Mouse (Mus musculus) liver, embryonic 15.5 days (tissue): ENCODE data around the gene Opn1sw. TPM values are rescaled to one million over a fixed set of nuclear protein-coding genes. Genes with fewer than 3 reads are reported as not detected.

Experiments
- ATAC-seq: fragments of 200-750 bp; cut with Nextera tagmentation; 2 replicates; pipeline ENCODE4 v1.8.0; 2017; ENCODE audit warnings: moderate number of reproducible peaks, mild to moderate bottlenecking, moderate library complexity; ENCODE audit not compliant: insufficient read depth
- H3K27ac ChIP-seq: fragments of 300-500 bp; sonication (generic); replicated peaks from 2 replicates; pipeline ENCODE4 v1.5.1; 2015; ENCODE audit warnings: mild to moderate bottlenecking, inconsistent platforms
- H3K27me3 ChIP-seq: fragments of 300-500 bp; sonication (generic); 2 replicates; pipeline ENCODE4 v1.6.1; 2015; ENCODE audit warnings: mild to moderate bottlenecking, inconsistent platforms
- H3K36me3 ChIP-seq: fragments of 300-500 bp; sonication (generic); replicated peaks from 2 replicates; pipeline ENCODE4 v1.6.1; 2015; ENCODE audit warnings: moderate library complexity, mild to moderate bottlenecking, inconsistent platforms
- H3K4me1 ChIP-seq: fragments of 300-500 bp; sonication (generic); replicated peaks from 2 replicates; pipeline ENCODE4 v1.6.1; 2015; ENCODE audit warnings: inconsistent platforms
- H3K4me2 ChIP-seq: fragments of 300-500 bp; sonication (generic); 2 replicates; pipeline ENCODE4 v1.6.1; 2015; ENCODE audit warnings: moderate library complexity, mild to moderate bottlenecking, inconsistent platforms
- H3K4me3 ChIP-seq: fragments of 300-500 bp; sonication (generic); replicated peaks from 2 replicates; pipeline ENCODE4 v1.5.1; 2015; ENCODE audit warnings: mild to moderate bottlenecking, inconsistent platforms
- H3K9ac ChIP-seq: fragments of 300-500 bp; sonication (generic); 2 replicates; pipeline ENCODE4 v1.6.1; 2015; ENCODE audit warnings: moderate library complexity, mild to moderate bottlenecking, inconsistent platforms
- H3K9me3 ChIP-seq: fragments of 300-500 bp; sonication (generic); replicated peaks from 2 replicates; pipeline ENCODE4 v1.6.1; 2016; ENCODE audit warnings: inconsistent platforms
- WGBS: fragments of 180-500 bp; shearing (Covaris S2); methylation state at CpG from one replicate; pipeline ENCODE4 v1.1.7; 2015; ENCODE audit warnings: mixed read lengths; ENCODE audit not compliant: insufficient replicate concordance; 5-methylcytosine and 5-hydroxymethylcytosine counted together
- polyA plus RNA-seq: library from polyadenylated mRNA; unstranded; fragments of >200 nt; fragmentation: Nextera tagmentation; extraction: Ambion mirVana; gene quantifications from 2 replicates; pipeline ENCODE4 v1.2.1, GENCODE M21; 2015

Gene Opn1sw
- polyA plus RNA-seq, 1 experiment from 2014 or later = 0.03 TPM

DNA sequence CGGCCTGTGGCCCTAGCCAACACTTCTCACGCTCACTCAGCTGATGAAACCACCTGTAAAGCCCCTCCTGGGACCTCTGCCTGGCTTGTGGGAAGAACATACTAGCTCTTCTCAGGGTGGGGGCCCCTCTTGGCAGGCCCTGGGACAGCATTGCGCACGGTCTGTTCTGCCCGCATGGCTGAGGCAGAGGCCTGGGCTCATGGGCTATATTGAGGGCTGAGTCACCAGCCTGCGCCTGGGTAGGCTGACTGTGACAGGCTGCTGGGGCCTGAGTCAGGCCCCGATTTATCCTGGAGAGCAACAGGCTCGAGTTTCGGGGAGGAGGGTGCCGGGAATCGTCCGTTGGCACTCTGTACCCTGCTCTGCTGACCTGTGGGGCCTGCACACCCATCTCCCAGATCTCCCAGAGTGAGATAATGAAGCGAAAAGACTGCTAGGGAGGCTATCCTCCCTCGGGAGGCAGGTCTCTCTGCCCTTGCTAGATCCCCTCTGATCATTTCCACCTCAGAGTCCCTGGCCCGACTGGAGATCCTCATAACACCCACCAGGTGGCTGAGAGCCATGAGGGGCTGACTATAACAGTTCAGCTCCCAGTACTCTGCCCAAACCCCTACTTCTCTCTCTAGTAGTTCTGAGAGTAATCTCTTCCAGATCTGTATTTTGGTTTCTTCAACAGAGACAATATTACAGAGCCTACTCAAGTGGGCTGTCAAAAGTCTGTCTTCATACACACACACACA, 42.6 kb upstream of the Opn1sw start:
- WGBS = 49% methylated on average over 15 of the region's 15 CpGs
- Histone ChIP-seq H3K36me3 (no peaks in the 10 kb centered on the region), H3K4me1 (peaks cover 7% of the 10 kb centered on the region; the same call in 1 of the 2 replicates), H3K9ac (no peak overlapping the region), H3K27ac (no peak overlapping the region), H3K4me3 (no peak overlapping the region), H3K27me3 (peaks cover 63% of the 10 kb centered on the region), H3K4me2 (no peak overlapping the region), H3K9me3 (no peaks in the 10 kb centered on the region)
- ATAC-seq = no peak

GRCm38 (mm10) chr6:29428171-29428570, 39.9 kb upstream of the Opn1sw start:
- ATAC-seq = no peak
- 47% methylated on average over 4 of the region's 4 CpGs for WGBS
- 0 out of 2 replicates have a peak, but pooled peaks cover 4% of the 10 kb centered on the region for H3K4me1 ChIP-seq

DNA sequence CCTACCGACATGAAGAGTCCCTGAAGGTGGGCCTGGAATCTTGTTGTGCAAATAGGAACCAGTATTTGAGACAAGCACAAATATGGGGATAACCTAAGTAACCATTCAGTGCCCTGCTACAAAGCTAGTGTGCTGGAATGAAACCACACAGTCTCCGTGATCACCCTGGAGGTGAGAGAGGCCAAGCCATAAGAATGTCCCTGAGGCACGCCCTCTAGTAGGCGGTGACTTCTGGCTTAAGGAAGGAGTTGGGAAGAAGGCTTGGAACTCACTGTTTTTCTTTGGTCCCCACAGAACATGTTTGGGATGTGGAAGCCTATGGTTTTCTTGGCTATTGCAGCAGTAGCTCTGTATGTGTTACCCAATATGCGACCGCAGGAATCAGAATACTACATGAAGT, 38.1 kb upstream of the Opn1sw start:
- no peak for ATAC-seq
- H3K27ac ChIP-seq = no peak overlapping the region
- 64% methylated on average over 6 of the region's 6 CpGs for WGBS
- H3K4me1 ChIP-seq = no peaks in the 10 kb centered on the region
- H3K4me3 ChIP-seq = no peak overlapping the region
- peaks cover 18% of the 10 kb centered on the region for H3K27me3 ChIP-seq
- H3K9ac ChIP-seq = no peak overlapping the region
- no peak overlapping the region for H3K4me2 ChIP-seq
- H3K36me3 ChIP-seq = no peaks in the 10 kb centered on the region
- H3K9me3 ChIP-seq = no peaks in the 10 kb centered on the region

More at GRCm38 (mm10) chr6:29428171-29428570, 39.9 kb upstream of the Opn1sw start:
- Histone ChIP-seq H3K9me3 (no peaks in the 10 kb centered on the region), H3K36me3 (no peaks in the 10 kb centered on the region), H3K4me3 (no peak overlapping the region), H3K9ac (no peak overlapping the region), H3K27me3 (peaks cover 36% of the 10 kb centered on the region), H3K27ac (no peak overlapping the region), H3K4me2 (no peak overlapping the region)

DNA sequence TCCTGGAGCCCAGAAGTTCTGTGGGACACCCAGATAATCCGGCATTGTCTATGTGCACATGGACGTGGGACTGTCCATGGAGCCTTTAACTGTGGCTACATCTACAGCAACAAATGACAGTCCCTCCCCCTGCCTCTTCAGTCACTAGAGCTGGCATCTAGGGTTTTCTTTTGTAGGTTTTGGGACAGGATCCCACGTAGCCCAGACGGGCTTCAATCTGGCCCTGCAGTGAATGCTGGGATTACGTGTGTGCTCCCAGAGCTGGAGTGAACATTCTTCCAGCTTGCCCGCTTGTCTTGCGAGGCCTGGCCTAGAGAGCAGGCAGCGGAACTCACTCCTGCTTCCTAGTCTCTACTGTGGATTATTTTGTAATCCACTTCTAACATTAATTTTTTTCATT, 36.9 kb upstream of the Opn1sw start:
- Histone ChIP-seq H3K27ac (no peak overlapping the region), H3K9me3 (no peaks in the 10 kb centered on the region), H3K27me3 (peaks cover 9% of the 10 kb centered on the region), H3K4me1 (no peaks in the 10 kb centered on the region), H3K4me3 (no peak overlapping the region), H3K36me3 (no peaks in the 10 kb centered on the region), H3K9ac (no peak overlapping the region), H3K4me2 (no peak overlapping the region)
- ATAC-seq = no peak
- 70% methylated on average over 8 of the region's 8 CpGs for WGBS

- no peak overlapping the region for H3K4me2 ChIP-seq
- H3K27me3 ChIP-seq = peaks cover 9% of the 10 kb centered on the region
- no peak for ATAC-seq
- no peak overlapping the region for H3K4me3 ChIP-seq
- H3K36me3 ChIP-seq = no peaks in the 10 kb centered on the region
- no peaks in the 10 kb centered on the region for H3K9me3 ChIP-seq
- H3K27ac ChIP-seq = no peak overlapping the region
- no peaks in the 10 kb centered on the region for H3K4me1 ChIP-seq
- WGBS = 24% methylated on average over 2 of the region's 2 CpGs
- no peak overlapping the region for H3K9ac ChIP-seq
Observed at GRCm38 (mm10) chr6:29420596-29420995, 32.3 kb upstream of the Opn1sw start.

GRCm38 (mm10) chr6:29415446-29415845, 27.2 kb upstream of the Opn1sw start:
- no peaks in the 10 kb centered on the region for H3K4me1 ChIP-seq
- H3K9ac ChIP-seq = no peak overlapping the region
- no peak overlapping the region for H3K4me2 ChIP-seq
- no peak for ATAC-seq
- H3K36me3 ChIP-seq = no peaks in the 10 kb centered on the region
- WGBS = 51% methylated on average over 9 of the region's 9 CpGs
- H3K27ac ChIP-seq = no peak overlapping the region
- peaks cover 13% of the 10 kb centered on the region for H3K27me3 ChIP-seq
- H3K4me3 ChIP-seq = no peak overlapping the region
- H3K9me3 ChIP-seq = no peaks in the 10 kb centered on the region

GRCm38 (mm10) chr6:29406412-29406811, 18.1 kb upstream of the Opn1sw start:
- Histone ChIP-seq H3K4me1 (no peaks in the 10 kb centered on the region), H3K9me3 (no peaks in the 10 kb centered on the region), H3K4me2 (no peak overlapping the region), H3K27ac (no peak overlapping the region), H3K9ac (no peak overlapping the region), H3K36me3 (no peaks in the 10 kb centered on the region), H3K4me3 (no peak overlapping the region), H3K27me3 (peaks cover 32% of the 10 kb centered on the region)
- 63% methylated on average over 6 of the region's 6 CpGs for WGBS
- ATAC-seq = no peak

- no peak for ATAC-seq
Observed at GRCm38 (mm10) chr6:29402693-29403342, 14.6 kb upstream of the Opn1sw start.

DNA sequence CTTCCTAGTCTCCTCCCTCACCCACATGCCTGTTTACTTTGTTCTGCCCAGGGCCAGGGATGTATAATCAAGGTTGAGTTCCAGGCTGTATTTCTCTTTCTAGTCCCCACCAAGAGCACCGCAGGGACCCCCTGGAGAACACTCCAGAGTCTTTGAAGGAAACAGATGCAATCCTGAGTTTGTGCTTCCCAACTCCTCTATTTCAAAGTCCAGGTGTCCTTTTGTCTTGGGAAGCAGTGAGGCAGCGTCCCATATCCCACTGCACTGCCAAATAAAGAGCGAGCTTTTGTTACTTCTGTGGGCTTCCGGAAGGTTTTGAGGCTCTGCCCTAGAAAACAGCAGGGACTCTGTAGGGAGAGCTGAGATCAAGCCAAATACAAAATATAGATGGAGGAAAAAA, 11.6 kb upstream of the Opn1sw start:
- WGBS = 64% methylated on average over 4 of the region's 4 CpGs
- Histone ChIP-seq H3K36me3 (no peaks in the 10 kb centered on the region), H3K27me3 (peaks cover 96% of the 10 kb centered on the region), H3K27ac (no peak overlapping the region), H3K9ac (no peak overlapping the region), H3K4me2 (no peak overlapping the region), H3K4me3 (no peak overlapping the region), H3K4me1 (peaks cover 7% of the 10 kb centered on the region; the same call in 1 of the 2 replicates), H3K9me3 (no peaks in the 10 kb centered on the region)
- no peak for ATAC-seq

More at GRCm38 (mm10) chr6:29402693-29403342, 14.6 kb upstream of the Opn1sw start:
- Histone ChIP-seq H3K4me3 (no peak overlapping the region), H3K27me3 (peaks cover 67% of the 10 kb centered on the region), H3K36me3 (no peaks in the 10 kb centered on the region), H3K9me3 (no peaks in the 10 kb centered on the region), H3K4me2 (peak overlapping the region; percentile 29; the same call in 1 of the 2 replicates), H3K4me1 (no peaks in the 10 kb centered on the region), H3K9ac (no peak overlapping the region), H3K27ac (no peak overlapping the region)
- 9% methylated on average over 32 of the region's 34 CpGs for WGBS

GRCm38 (mm10) chr6:29397575-29397974, 9.3 kb upstream of the Opn1sw start:
- Histone ChIP-seq H3K4me3 (no peak overlapping the region), H3K9ac (no peak overlapping the region), H3K36me3 (no peaks in the 10 kb centered on the region), H3K27me3 (peaks cover 96% of the 10 kb centered on the region), H3K4me2 (no peak overlapping the region), H3K4me1 (peaks cover 7% of the 10 kb centered on the region; the same call in 1 of the 2 replicates), H3K9me3 (no peaks in the 10 kb centered on the region), H3K27ac (no peak overlapping the region)
- ATAC-seq = no peak
- 25% methylated on average over 6 of the region's 6 CpGs for WGBS

DNA sequence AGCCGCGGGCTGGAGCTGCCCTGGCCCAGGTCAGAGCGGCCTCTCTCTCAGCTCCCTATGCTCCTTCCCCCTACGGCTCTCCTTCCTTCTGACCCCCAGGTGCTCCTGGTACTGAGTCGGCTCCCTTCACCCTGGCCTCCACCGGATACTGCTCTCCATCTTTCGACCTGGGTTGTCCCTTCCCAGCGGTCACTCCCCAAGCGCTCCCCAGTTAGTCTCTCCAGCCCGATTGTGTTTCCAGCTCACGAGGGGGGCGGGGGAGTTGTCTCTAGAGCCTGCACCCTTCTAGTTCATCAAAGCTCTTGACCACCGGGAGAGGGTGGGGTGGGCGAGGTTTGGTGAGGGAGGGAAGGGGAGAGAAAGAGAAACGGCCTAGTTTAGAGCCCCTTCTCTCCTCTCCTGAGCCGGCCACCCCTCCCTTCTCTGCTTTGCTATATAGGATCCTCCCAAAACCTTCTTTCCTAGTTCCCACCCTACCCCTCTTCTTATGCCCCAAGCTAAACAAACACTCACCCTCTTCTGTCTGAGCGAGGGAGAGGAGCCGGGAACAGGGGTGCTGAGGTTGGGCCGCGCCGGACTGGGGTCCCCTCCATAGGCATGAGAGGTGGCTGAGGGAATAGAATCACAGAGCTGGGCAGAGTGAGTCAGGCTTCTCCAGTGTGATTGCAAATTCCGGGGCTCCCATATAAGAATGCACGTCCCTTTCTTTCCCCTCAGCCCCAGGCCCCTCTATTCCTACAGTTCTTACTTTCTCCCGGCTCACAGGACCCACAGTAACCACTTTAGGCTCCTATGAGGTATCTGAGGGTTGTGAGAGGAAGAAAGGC, 8.7 kb upstream of the Opn1sw start:
- WGBS = 8% methylated on average over 24 of the region's 24 CpGs
- Histone ChIP-seq H3K4me2 (peak overlapping the region; percentile 69), H3K9me3 (no peaks in the 10 kb centered on the region), H3K36me3 (no peaks in the 10 kb centered on the region), H3K27ac (no peak overlapping the region), H3K4me1 (peaks cover 7% of the 10 kb centered on the region; the same call in 1 of the 2 replicates), H3K9ac (no peak overlapping the region), H3K4me3 (peak overlapping the region; percentile 49), H3K27me3 (peaks cover 96% of the 10 kb centered on the region)
- ATAC-seq = no peak
